Mouse (Mus musculus) adrenal gland, postnatal 25 days (tissue): Measurements from ENCODE around the gene Klhl4. TPM values are rescaled to one million over a fixed set of nuclear protein-coding genes. Genes with fewer than 3 reads are reported as not detected.

Experiments used
- DNase-seq: peaks from one replicate; pipeline ENCODE4 v3.0.0; 2021; ENCODE audit warnings: mixed read lengths
- long read RNA-seq: library from polyadenylated mRNA; stranded (forward); transcript quantifications from one replicate; pipeline ENCODE4 v2.0.0, GENCODE M21; 2021
- total RNA-seq: library from RNA; stranded (reverse); gene quantifications from 2 replicates; pipeline ENCODE4 v1.2.3, GENCODE M21; 2021

Klhl4 gene
- total RNA-seq = 1.7 and 3.3 TPM in 2 replicates
- long read RNA-seq, partial matches to known transcripts = 0 of 5 reads
- long read RNA-seq, other reads (novel, unspliced or antisense) = 0 of 5 reads

- DNase-seq = no peak
Measured at GRCm38 (mm10) chrX:114473782-114474731, at the start of gene Klhl4. Gene Klhl4 (plus strand): TSS chrX:114474333.

GRCm38 (mm10) chrX:114484153-114484552 lies 10.0 kb downstream of the Klhl4 start:
- no peak for DNase-seq

GRCm38 (mm10) chrX:114486691-114487090 lies 12.6 kb downstream of the Klhl4 start:
- no peak for DNase-seq

GRCm38 (mm10) chrX:114558141-114558540 lies 84.0 kb downstream of the Klhl4 start:
- no peak for DNase-seq

- DNase-seq = no peak
Measured at GRCm38 (mm10) chrX:114582311-114582710, 108.2 kb downstream of the Klhl4 start.
